Mouse (Mus musculus): ENCODE results near the gene Dgki. TPM values are rescaled to one million over a fixed set of nuclear protein-coding genes. Genes with fewer than 3 reads are reported as not detected.

Gene Dgki
- polyA plus RNA-seq, 1 experiment, result not detected

DNA sequence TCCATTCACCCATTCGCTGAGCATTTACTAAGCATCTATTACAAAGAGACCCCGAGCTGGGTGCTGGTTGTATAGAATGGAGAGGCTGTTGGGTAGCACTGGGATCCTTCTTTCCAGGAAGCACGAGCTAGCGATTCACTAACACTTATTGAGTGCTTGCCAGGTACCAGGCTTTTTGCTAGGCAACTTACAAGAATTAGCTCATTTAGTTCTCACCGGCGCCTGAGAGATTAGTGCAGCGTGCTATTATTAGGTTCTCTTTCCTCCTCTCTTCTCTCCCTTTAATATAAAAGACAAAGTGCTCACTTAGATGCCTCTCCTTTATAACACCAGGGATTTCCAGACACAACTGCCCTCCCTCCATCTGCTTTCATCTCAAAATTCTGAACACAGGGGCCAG is 54.2 kb downstream of the Dgki start:
- no peaks in the 10 kb centered on the region for H3K4me1 ChIP-seq (ENCODE audit: control insufficient read depth, insufficient read depth, low read length)
- TF ChIP-seq CTCF (IDR thresholded peaks at IDR 0.05; ENCODE audit: low read depth, low read length), result no peak
- no peak overlapping the region for H3K27ac ChIP-seq (ENCODE audit: insufficient read depth, low read depth, low read length)
- no peak overlapping the region for H3K4me3 ChIP-seq (ENCODE audit: insufficient read depth, low read length)

DNA sequence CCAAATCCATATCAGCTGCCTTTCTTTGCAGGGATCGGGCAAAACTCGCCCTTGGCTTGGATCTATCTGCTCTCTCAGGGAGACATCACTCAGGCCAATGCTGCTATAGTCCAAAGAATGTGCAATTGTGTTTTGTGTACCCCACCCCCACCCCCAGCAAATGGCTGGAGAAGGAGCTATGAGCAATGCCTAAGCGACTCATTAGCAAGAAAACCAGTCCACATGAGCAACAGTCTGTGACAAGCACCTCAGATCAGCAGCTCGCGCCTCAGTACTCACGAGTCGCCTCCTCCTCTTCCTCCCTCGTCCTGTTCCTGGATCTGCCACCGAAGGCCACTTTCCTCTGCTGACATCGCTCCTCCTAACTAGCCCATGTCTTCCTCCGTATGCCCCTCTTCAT is 55.9 kb downstream of the Dgki start:
- no peak overlapping the region for H3K4me3 ChIP-seq (ENCODE audit: insufficient read depth, low read length)
- no peaks in the 10 kb centered on the region for H3K4me1 ChIP-seq (ENCODE audit: control insufficient read depth, insufficient read depth, low read length)
- TF ChIP-seq CTCF (IDR thresholded peaks at IDR 0.05; ENCODE audit: low read depth, low read length) (no peak), POLR2A (IDR thresholded peaks at IDR 0.05; ENCODE audit: borderline replicate concordance, low read depth, low read length) (no peak)
- no peak overlapping the region for H3K27ac ChIP-seq (ENCODE audit: insufficient read depth, low read depth, low read length)

DNA sequence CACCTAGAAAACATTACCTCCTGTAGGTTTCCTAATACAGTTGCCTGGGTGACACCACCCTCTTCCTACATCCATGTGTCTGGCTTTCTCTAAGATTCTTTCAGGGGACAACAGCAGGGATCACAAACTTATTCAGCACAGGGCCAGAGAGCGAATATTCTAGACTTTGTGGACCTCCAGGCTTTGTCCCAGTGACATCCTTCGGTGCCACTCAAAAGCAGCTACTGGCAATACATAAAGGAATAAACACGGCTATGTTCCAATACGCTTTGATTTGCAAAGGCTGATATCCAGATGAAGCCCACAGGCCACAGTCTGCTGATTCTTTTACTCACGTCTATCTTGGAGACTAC is 57.2 kb downstream of the Dgki start:
- TF ChIP-seq CTCF (IDR thresholded peaks at IDR 0.05; ENCODE audit: low read depth, low read length) (no peak), POLR2A (IDR thresholded peaks at IDR 0.05; ENCODE audit: borderline replicate concordance, low read depth, low read length) (no peak)
- Histone ChIP-seq H3K4me1 (ENCODE audit: control insufficient read depth, insufficient read depth, low read length) (no peaks in the 10 kb centered on the region), H3K4me3 (ENCODE audit: insufficient read depth, low read length) (no peak overlapping the region), H3K27ac (ENCODE audit: insufficient read depth, low read depth, low read length) (no peak overlapping the region)

DNA sequence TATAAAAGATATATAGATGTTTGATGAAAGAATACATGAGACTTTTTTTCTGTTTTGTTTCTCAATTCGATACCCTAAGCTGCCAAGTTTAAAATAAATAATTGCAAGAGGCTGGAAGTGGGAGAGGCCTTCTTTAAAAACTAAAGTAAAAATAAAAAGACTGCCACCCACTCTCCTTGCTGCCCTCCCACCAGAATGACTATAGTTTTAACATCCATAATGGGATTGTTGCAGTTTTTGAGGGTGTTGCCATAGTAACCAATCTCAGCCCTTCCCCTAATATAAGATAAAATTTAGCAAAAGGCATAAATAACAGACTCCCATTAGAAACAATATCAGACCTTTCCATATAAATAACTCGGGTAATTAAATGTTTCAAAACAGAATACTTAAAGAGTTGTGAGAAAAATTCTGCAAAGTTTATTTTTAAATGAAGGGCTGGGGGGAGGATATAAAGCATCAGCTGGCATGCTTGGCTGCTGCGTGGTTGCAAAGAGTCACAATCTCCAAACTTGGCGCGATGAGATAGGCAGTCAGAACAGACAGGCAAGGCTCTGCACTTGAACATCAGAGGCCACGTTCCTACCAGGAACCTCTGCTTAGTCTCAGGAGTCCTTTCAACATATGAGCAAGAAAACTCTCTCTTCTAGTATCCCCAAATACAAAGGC is 57.8 kb downstream of the Dgki start:
- TF ChIP-seq CTCF (IDR thresholded peaks at IDR 0.05; ENCODE audit: low read depth, low read length) (no peak), POLR2A (IDR thresholded peaks at IDR 0.05; ENCODE audit: borderline replicate concordance, low read depth, low read length) (no peak)
- H3K4me3 ChIP-seq (ENCODE audit: insufficient read depth, low read length), result no peak overlapping the region
- no peaks in the 10 kb centered on the region for H3K4me1 ChIP-seq (ENCODE audit: control insufficient read depth, insufficient read depth, low read length)
- no peak overlapping the region for H3K27ac ChIP-seq (ENCODE audit: insufficient read depth, low read depth, low read length)

DNA sequence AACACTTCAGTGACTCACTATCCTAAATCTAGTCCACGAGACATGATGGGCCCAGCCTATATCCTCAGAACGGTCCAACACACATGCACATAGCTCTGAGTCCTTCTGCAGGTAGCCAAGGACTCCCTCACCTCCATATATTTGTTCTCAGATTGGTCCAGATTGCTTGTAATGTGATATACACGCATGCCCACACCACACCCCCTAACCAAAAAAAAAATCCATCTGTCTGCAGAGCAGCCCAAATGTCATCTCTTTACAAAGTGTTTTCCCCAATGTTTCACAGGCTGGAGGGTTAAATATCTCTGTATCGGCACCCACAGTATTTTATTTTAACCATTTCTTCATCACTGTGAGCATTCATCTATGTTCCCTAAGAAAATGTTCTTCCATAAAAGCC is 58.5 kb downstream of the Dgki start:
- Histone ChIP-seq H3K4me1 (ENCODE audit: control insufficient read depth, insufficient read depth, low read length) (no peaks in the 10 kb centered on the region), H3K4me3 (ENCODE audit: insufficient read depth, low read length) (no peak overlapping the region), H3K27ac (ENCODE audit: insufficient read depth, low read depth, low read length) (no peak overlapping the region)
- TF ChIP-seq POLR2A (IDR thresholded peaks at IDR 0.05; ENCODE audit: borderline replicate concordance, low read depth, low read length), result no peak
- TF ChIP-seq CTCF (IDR thresholded peaks at IDR 0.05; ENCODE audit: low read depth, low read length), result no peak

DNA sequence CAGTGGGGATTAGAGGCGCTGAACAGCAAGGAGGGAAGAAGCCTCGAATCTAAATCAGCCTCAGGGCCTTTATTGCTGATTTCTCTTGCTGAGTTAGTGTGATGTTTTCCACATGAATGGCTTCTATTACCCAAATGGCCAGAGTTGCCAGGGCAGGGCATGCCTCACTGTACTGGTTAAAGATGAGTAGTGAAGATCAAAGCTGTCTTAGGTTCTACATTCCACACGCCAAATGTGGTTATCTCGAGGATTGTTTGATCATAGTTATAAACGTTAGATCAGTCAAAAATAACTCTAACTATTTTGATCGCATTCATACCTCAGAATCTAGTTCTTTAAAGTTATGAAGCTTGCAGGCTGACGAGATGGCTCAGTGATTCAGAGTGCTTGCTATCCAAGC is 59.8 kb downstream of the Dgki start:
- Histone ChIP-seq H3K4me1 (ENCODE audit: control insufficient read depth, insufficient read depth, low read length) (no peaks in the 10 kb centered on the region), H3K4me3 (ENCODE audit: insufficient read depth, low read length) (no peak overlapping the region), H3K27ac (ENCODE audit: insufficient read depth, low read depth, low read length) (no peak overlapping the region)
- TF ChIP-seq POLR2A (IDR thresholded peaks at IDR 0.05; ENCODE audit: borderline replicate concordance, low read depth, low read length), result no peak
- TF ChIP-seq CTCF (IDR thresholded peaks at IDR 0.05; ENCODE audit: low read depth, low read length), result no peak

DNA sequence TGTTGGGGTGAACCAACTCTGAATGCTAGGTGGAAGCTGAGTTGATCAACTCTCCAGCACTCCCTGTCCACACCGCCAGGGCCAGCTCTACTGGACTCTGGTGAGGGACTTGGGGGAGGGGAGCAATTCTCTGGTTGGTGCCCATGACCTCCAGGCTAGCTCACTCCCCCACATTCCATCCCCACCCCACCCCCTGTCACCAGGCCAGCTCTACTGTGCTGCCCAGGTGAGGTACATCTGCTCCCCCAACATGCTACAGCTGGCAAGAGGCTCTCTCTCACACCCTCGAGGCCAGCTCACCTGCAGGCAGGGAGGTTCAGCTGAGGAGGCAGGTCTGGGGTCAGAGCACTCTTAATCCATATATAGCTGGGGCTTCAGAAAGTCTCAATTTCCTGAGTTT is 63.1 kb downstream of the Dgki start:
- H3K4me1 ChIP-seq (ENCODE audit: control insufficient read depth, insufficient read depth, low read length), result no peaks in the 10 kb centered on the region
- H3K27ac ChIP-seq (ENCODE audit: insufficient read depth, low read depth, low read length), result no peak overlapping the region
- H3K4me3 ChIP-seq (ENCODE audit: insufficient read depth, low read length), result no peak overlapping the region
- TF ChIP-seq CTCF (IDR thresholded peaks at IDR 0.05; ENCODE audit: low read depth, low read length), result no peak
- TF ChIP-seq POLR2A (IDR thresholded peaks at IDR 0.05; ENCODE audit: borderline replicate concordance, low read depth, low read length), result no peak

DNA sequence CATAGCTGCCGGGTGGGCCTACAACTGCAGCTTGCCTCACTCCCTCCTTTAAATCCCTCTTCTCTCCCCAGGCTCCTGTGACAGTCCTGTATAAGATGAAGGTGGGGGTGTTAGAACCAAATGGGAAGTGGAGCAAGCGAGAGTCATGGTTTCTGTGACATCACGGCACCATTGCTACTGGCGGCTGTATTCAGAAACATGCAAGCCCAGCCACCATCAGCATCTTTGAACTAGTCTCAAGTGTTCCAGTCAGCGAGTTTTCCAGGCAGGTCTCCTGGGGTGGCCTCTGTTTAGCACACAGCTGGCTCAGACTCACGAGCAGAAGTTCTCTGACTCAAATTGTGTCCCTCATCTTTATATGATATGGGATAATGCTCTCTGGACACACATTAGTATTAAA is 68.8 kb downstream of the Dgki start:
- Histone ChIP-seq H3K27ac (ENCODE audit: insufficient read depth, low read depth, low read length) (no peak overlapping the region), H3K4me1 (ENCODE audit: control insufficient read depth, insufficient read depth, low read length) (no peaks in the 10 kb centered on the region)
- TF ChIP-seq CTCF (IDR thresholded peaks at IDR 0.05; ENCODE audit: low read depth, low read length) (no peak), POLR2A (IDR thresholded peaks at IDR 0.05; ENCODE audit: borderline replicate concordance, low read depth, low read length) (no peak)

DNA sequence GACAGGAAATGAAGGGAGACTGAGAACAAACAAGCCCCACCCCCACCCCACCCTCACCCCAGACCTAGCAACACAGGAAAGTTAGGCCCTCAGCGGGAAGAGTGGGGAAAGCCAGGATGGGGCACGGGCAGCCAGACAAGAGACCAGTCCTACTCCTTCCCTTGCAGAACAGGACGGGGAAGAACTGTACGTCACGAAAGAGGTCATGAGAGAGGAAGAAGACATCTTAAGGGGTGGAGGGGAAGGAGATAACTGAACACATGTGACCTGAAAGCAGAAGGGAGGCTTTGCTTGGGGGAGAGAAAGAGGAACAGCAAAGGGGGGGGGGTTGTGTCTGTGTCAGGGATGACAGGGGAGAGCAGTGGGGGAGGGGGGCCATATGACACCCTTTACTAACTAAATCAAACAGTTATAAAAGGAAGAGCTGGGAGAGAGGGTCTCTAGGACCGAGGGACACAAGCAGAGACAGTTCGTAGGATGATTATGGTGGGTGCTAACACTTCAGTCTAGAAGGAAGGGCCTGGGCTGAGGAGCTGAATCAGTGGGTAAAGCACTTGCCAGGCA is 77.0 kb downstream of the Dgki start:
- no peak for TF ChIP-seq POLR2A (IDR thresholded peaks at IDR 0.05; ENCODE audit: borderline replicate concordance, low read depth, low read length)
- Histone ChIP-seq H3K4me3 (ENCODE audit: insufficient read depth, low read length) (no peak overlapping the region), H3K27ac (ENCODE audit: insufficient read depth, low read depth, low read length) (peak overlapping the region; percentile 72), H3K4me1 (ENCODE audit: control insufficient read depth, insufficient read depth, low read length) (peaks cover 20% of the 10 kb centered on the region)

More for the DNA sequence above, 68.8 kb downstream of the Dgki start:
- H3K4me3 ChIP-seq (ENCODE audit: insufficient read depth, low read length), result no peak overlapping the region

DNA sequence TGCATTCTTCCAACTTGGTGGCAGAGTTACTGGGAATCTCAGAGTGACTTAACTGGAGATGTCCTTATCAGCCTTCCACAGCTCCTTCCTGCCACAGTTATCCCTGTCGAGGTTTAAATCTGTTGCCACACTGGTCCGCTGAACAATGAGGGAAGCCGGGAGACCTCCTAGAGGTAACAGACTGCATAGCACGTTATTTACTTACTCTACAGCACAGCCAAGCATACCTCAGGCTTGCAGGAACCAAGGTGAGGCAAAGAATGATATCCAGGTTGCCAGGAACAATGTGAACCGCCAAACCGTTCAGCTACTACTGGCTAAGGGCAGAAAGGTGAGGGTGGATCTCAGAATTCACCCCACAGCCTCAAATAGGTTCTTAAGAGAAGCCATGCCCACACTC is 78.0 kb downstream of the Dgki start:
- TF ChIP-seq POLR2A (IDR thresholded peaks at IDR 0.05; ENCODE audit: borderline replicate concordance, low read depth, low read length), result no peak
- TF ChIP-seq CTCF (IDR thresholded peaks at IDR 0.05; ENCODE audit: low read depth, low read length), result no peak
- Histone ChIP-seq H3K4me3 (ENCODE audit: insufficient read depth, low read length) (no peak overlapping the region), H3K27ac (ENCODE audit: insufficient read depth, low read depth, low read length) (no peak overlapping the region), H3K4me1 (ENCODE audit: control insufficient read depth, insufficient read depth, low read length) (peaks cover 20% of the 10 kb centered on the region)

DNA sequence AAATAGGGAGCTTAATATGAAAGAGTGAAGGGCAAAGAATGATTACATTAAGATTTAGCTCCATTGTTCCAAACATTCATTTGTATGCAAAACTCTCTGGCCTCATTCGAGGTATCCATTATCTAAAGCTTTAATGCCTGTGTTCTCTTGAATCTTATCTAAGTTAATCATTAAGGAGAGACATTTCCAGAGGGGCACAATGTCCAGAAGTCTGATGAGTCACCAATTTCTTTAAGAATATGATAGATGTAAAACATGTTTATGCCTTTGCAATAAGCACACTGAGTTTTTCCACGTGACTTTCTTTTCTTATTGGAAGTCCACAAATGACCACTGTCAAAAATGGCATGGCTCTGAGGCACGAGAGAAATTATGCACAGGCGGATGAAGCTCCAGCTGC is 80.9 kb downstream of the Dgki start:
- TF ChIP-seq POLR2A (IDR thresholded peaks at IDR 0.05; ENCODE audit: borderline replicate concordance, low read depth, low read length) (no peak), CTCF (IDR thresholded peaks at IDR 0.05; ENCODE audit: low read depth, low read length) (no peak)
- H3K4me3 ChIP-seq (ENCODE audit: insufficient read depth, low read length), result no peak overlapping the region
- H3K4me1 ChIP-seq (ENCODE audit: control insufficient read depth, insufficient read depth, low read length), result peaks cover 17% of the 10 kb centered on the region
- no peak overlapping the region for H3K27ac ChIP-seq (ENCODE audit: insufficient read depth, low read depth, low read length)
